Mouse (Mus musculus): ENCODE data around the gene Eya4. TPM values are rescaled to one million over a fixed set of nuclear protein-coding genes. Genes with fewer than 3 reads are reported as not detected.

The Eya4 gene
- polyA plus RNA-seq, 1 experiment = 0.04 TPM

DNA sequence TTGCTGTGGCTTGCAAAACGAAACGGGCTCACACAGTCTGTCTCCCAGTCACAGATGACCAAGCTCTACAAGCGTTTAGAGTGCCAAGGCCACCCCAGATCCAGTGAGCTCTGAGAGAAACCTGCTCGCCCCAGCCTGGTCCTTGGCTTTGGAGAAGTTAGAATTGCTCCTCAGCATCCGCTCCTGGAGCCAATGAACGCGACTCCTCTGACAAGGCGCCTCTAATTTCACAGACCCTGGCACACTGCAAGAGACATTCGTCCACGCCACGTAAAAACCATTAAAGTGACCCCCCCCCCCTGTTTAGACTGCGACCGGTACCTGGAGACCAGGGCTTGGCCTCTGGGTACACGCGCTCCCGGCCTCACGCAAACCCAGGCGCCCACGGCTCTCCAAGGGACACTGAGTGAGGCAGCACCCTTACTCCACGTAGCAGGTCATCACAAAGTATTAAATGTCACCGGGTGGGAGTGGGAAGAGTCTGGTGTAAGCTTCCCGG, 1.6 kb downstream of the Eya4 start:
- WGBS = 6% methylated on average over 22 of the region's 22 CpGs
- H3K27me3 ChIP-seq (ENCODE audit: control insufficient read depth, insufficient read depth, low read length) = peaks cover 5% of the 10 kb centered on the region
- DNase-seq (ENCODE audit: low read depth in 1 of 2, low spot score in 2 of 2) = no peak
- no peak for TF ChIP-seq POLR2A (IDR thresholded peaks at IDR 0.05; ENCODE audit: low read depth, low read length)
- TF ChIP-seq CTCF (IDR thresholded peaks at IDR 0.05; ENCODE audit: extremely low read depth, insufficient read depth, insufficient read length, insufficient replicate concordance) = no peak
- H3K27ac ChIP-seq (ENCODE audit: insufficient read depth, low read length) = no peak overlapping the region
- H3K36me3 ChIP-seq (ENCODE audit: control insufficient read depth, insufficient read depth, low read length) = no peaks in the 10 kb centered on the region
- no peak overlapping the region for H3K4me3 ChIP-seq (ENCODE audit: extremely low read depth, insufficient read depth, insufficient read length)
- H3K4me1 ChIP-seq (ENCODE audit: control insufficient read depth, insufficient read depth, insufficient read length) = no peaks in the 10 kb centered on the region

DNA sequence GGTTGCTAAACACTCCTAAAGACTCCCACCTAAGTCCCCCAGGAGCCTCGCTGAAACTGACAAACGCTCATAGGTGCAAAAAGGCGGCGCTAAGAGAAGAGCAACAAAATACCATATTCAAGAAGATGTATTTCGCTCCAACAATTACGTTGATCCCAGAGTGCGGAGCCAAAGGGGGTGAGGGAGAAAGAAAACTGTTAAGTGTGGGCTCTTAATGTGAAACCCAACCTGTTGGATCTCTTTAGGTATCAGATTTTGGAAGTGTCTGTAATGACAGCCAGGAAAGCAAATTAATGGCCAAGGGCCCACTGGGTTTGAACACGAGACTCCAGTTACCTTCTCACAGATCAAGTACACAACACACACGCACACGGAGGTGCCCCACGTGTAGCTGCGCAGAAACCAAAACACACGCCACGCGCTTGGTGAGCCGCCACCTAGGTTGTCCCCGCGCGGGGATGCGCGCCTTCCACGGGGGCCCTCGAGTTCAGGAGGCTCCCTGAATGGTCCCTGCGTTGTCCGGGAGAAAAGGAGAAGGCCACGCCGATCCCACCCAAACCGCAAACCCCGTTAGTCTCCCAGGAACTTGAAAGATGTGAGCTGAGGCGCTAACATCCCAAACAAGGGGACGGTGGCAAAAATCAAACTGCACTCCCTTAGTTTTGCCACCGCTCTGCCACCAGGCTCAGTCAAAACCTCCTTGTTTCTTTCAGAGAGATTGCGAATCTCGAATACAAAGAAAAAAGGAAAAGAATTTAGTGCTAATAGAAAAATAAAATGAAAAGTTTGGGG, 2.3 kb downstream of the Eya4 start:
- H3K27me3 ChIP-seq (ENCODE audit: control insufficient read depth, insufficient read depth, low read length) = peaks cover 5% of the 10 kb centered on the region
- H3K27ac ChIP-seq (ENCODE audit: insufficient read depth, low read length) = no peak overlapping the region
- WGBS = 6% methylated on average over 34 of the region's 34 CpGs
- H3K4me1 ChIP-seq (ENCODE audit: control insufficient read depth, insufficient read depth, insufficient read length) = no peaks in the 10 kb centered on the region
- TF ChIP-seq POLR2A (IDR thresholded peaks at IDR 0.05; ENCODE audit: low read depth, low read length) = no peak
- no peak for TF ChIP-seq CTCF (IDR thresholded peaks at IDR 0.05; ENCODE audit: extremely low read depth, insufficient read depth, insufficient read length, insufficient replicate concordance)
- DNase-seq (ENCODE audit: low read depth in 1 of 2, low spot score in 2 of 2) = no peak
- no peaks in the 10 kb centered on the region for H3K36me3 ChIP-seq (ENCODE audit: control insufficient read depth, insufficient read depth, low read length)
- no peak overlapping the region for H3K4me3 ChIP-seq (ENCODE audit: extremely low read depth, insufficient read depth, insufficient read length)

DNA sequence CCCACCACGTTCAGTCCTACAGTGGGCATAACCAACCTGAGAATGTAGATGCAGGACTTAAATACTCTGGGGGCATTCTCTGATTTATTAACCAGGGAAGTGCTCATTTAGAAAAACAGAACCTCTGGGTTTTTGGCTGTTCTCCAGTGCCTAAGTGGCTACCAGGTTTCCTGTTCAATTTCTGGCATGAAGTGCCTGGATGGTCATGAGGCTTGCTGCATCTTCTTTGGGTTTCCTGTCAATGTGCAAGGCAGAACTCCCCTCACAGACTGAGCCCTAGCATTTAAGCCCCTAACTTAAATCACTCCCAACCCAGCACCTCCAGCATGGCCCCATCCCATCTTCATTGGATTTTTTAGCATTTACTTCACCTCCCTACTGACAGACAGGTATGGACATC, 13.3 kb downstream of the Eya4 start:
- no peak for DNase-seq (ENCODE audit: low read depth in 1 of 2, low spot score in 2 of 2)
- Histone ChIP-seq H3K4me3 (ENCODE audit: extremely low read depth, insufficient read depth, insufficient read length) (no peak overlapping the region), H3K36me3 (ENCODE audit: control insufficient read depth, insufficient read depth, low read length) (no peaks in the 10 kb centered on the region), H3K27ac (ENCODE audit: insufficient read depth, low read length) (no peak overlapping the region), H3K27me3 (ENCODE audit: control insufficient read depth, insufficient read depth, low read length) (no peaks in the 10 kb centered on the region), H3K4me1 (ENCODE audit: control insufficient read depth, insufficient read depth, insufficient read length) (no peaks in the 10 kb centered on the region)
- 18% methylated on average over 1 of the region's 1 CpGs for WGBS
- TF ChIP-seq CTCF (IDR thresholded peaks at IDR 0.05; ENCODE audit: extremely low read depth, insufficient read depth, insufficient read length, insufficient replicate concordance) (no peak), POLR2A (IDR thresholded peaks at IDR 0.05; ENCODE audit: low read depth, low read length) (no peak)

DNA sequence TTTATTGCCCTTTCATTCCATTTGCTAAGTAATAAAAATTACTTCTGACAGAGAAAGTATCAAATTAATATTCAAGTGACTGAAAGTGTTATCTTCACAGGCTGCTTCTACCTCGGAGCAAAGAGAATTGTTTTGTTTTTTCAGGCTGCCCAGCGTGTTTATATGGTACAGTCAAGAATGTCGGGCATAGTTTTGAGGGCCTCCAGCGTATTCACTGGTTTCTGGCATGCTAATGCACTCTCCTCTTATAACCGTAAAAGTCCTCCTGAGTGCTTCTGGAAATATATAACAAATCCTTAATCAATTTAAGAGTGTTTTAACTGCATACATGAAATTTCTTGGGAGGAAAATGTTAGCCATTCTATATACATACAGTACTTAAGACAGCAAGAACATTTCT, 17.8 kb downstream of the Eya4 start:
- no peaks in the 10 kb centered on the region for H3K27me3 ChIP-seq (ENCODE audit: control insufficient read depth, insufficient read depth, low read length)
- no peak overlapping the region for H3K27ac ChIP-seq (ENCODE audit: insufficient read depth, low read length)
- 77% methylated on average over 5 of the region's 5 CpGs for WGBS
- TF ChIP-seq POLR2A (IDR thresholded peaks at IDR 0.05; ENCODE audit: low read depth, low read length) = no peak
- TF ChIP-seq CTCF (IDR thresholded peaks at IDR 0.05; ENCODE audit: extremely low read depth, insufficient read depth, insufficient read length, insufficient replicate concordance) = no peak
- no peak for DNase-seq (ENCODE audit: low read depth in 1 of 2, low spot score in 2 of 2)
- no peaks in the 10 kb centered on the region for H3K36me3 ChIP-seq (ENCODE audit: control insufficient read depth, insufficient read depth, low read length)
- no peak overlapping the region for H3K4me3 ChIP-seq (ENCODE audit: extremely low read depth, insufficient read depth, insufficient read length)
- H3K4me1 ChIP-seq (ENCODE audit: control insufficient read depth, insufficient read depth, insufficient read length) = no peaks in the 10 kb centered on the region

DNA sequence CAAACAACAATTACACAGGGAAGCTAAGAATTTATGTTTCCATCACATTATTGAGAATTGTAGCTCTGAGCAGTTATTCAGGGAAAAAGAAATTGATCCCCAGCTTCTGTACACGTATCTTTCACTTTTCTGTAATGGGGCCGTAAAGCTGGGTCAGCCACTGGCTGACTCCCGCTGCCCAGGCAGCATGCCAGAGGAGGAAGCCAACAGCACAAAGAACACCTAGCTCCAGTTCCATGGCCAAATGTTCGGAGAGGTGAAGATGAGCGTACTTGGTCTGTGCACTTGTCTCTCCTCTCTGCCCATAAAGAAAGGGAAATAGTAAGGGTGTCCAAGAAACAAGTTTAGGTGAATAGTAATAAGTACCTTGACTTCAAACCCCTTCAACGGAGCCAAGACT, 22.9 kb downstream of the Eya4 start:
- WGBS = 88% methylated on average over 6 of the region's 6 CpGs
- TF ChIP-seq CTCF (IDR thresholded peaks at IDR 0.05; ENCODE audit: extremely low read depth, insufficient read depth, insufficient read length, insufficient replicate concordance) = no peak
- TF ChIP-seq POLR2A (IDR thresholded peaks at IDR 0.05; ENCODE audit: low read depth, low read length) = no peak
- DNase-seq (ENCODE audit: low read depth in 1 of 2, low spot score in 2 of 2) = no peak
- Histone ChIP-seq H3K4me1 (ENCODE audit: control insufficient read depth, insufficient read depth, insufficient read length) (no peaks in the 10 kb centered on the region), H3K36me3 (ENCODE audit: control insufficient read depth, insufficient read depth, low read length) (no peaks in the 10 kb centered on the region), H3K27me3 (ENCODE audit: control insufficient read depth, insufficient read depth, low read length) (no peaks in the 10 kb centered on the region), H3K4me3 (ENCODE audit: extremely low read depth, insufficient read depth, insufficient read length) (no peak overlapping the region), H3K27ac (ENCODE audit: insufficient read depth, low read length) (no peak overlapping the region)

DNA sequence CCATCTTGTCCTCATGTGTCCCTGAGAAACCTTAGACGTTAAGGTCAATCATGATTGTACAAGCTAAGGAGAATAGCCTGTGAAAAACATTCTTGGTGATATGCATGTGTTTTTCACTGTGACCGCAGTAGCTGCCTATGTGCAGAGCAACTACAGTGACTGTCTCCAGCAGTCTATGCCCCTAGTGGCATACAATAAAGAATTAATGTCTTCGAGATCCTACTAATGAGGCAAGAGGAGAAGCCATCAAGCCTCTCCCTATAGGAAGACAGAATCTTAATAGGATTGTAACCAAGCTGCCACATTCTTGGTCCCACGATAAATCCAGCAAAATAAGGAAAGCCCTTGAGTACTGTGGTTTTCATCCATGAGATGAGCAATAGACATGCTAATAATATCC, 28.3 kb downstream of the Eya4 start:
- H3K27me3 ChIP-seq (ENCODE audit: control insufficient read depth, insufficient read depth, low read length) = no peaks in the 10 kb centered on the region
- H3K4me3 ChIP-seq (ENCODE audit: extremely low read depth, insufficient read depth, insufficient read length) = no peak overlapping the region
- H3K27ac ChIP-seq (ENCODE audit: insufficient read depth, low read length) = no peak overlapping the region
- H3K36me3 ChIP-seq (ENCODE audit: control insufficient read depth, insufficient read depth, low read length) = no peaks in the 10 kb centered on the region
- 87% methylated on average over 4 of the region's 4 CpGs for WGBS
- DNase-seq (ENCODE audit: low read depth in 1 of 2, low spot score in 2 of 2) = no peak
- H3K4me1 ChIP-seq (ENCODE audit: control insufficient read depth, insufficient read depth, insufficient read length) = no peaks in the 10 kb centered on the region
- TF ChIP-seq CTCF (IDR thresholded peaks at IDR 0.05; ENCODE audit: extremely low read depth, insufficient read depth, insufficient read length, insufficient replicate concordance) (no peak), POLR2A (IDR thresholded peaks at IDR 0.05; ENCODE audit: low read depth, low read length) (no peak)

DNA sequence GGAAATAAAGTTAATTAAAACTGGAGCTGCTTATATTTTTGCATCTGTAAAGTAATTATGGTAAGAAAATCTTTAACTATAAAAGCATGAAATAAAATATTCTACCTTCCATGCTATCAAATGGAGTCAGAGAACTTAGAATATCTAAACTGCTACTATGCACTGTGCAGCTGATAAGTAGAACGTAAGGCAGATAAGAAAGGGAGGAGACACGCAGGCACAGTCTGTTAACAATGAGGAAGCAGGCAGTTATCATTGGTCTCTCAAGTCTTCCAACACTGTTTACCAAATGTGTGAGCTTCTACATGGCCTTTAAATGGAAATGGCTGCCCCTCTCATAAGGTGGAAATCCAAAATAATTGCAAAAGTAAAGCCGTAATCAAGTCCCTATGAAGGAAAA, 55.0 kb downstream of the Eya4 start:
- TF ChIP-seq POLR2A (IDR thresholded peaks at IDR 0.05; ENCODE audit: low read depth, low read length) (no peak), CTCF (IDR thresholded peaks at IDR 0.05; ENCODE audit: extremely low read depth, insufficient read depth, insufficient read length, insufficient replicate concordance) (no peak)
- WGBS = 75% methylated on average over 3 of the region's 3 CpGs
- Histone ChIP-seq H3K27ac (ENCODE audit: insufficient read depth, low read length) (no peak overlapping the region), H3K4me1 (ENCODE audit: control insufficient read depth, insufficient read depth, insufficient read length) (no peaks in the 10 kb centered on the region), H3K4me3 (ENCODE audit: extremely low read depth, insufficient read depth, insufficient read length) (no peak overlapping the region), H3K27me3 (ENCODE audit: control insufficient read depth, insufficient read depth, low read length) (no peaks in the 10 kb centered on the region), H3K36me3 (ENCODE audit: control insufficient read depth, insufficient read depth, low read length) (no peaks in the 10 kb centered on the region)
- DNase-seq (ENCODE audit: low read depth in 1 of 2, low spot score in 2 of 2) = no peak

Data from spleen, adult 2 months (tissue).